8 mouse cellular contexts compared by ENCODE assay signal in the genomic region with DNA sequence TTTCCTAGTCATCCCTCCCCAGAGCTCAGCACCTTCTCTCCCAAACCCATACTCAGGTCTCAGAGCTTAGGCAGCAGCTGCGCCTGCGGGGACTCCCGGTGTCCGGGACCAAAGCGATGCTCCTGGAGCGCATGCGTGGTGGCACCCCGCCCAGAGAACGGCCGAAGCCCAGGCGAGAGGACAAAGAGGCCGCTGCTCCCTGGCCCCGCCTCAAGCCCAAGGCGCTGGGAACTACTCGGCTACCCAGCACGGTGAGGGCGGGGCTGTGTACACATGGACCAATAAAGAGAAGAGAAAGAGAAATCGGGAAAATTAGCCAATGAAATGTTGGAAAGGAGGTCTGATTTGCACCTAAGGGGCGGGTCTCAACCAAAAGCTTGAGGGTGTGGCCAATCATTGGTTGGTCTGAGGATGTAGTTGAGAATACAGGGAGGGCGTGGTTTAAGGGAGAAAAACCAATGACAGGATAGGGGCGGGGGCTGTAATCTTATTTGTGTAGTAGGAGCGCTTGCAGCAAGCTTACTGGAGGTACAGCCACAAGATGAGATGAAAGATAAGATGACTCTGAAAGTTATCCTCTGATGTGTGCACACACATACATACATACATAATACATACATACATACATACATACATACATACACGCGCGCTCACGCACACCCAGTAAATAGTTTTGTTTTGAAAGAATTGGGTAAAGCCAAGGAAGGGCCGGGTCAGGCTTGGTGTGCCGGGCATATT. TPM values are rescaled to one million over a fixed set of nuclear protein-coding genes. Genes with fewer than 3 reads are reported as not detected.
A peak's percentile ranks its signal among the peaks of the same experiment; 100 is the strongest.
DNase-seq lines count a peak whose midpoint lies in the region; ATAC-seq lines count a peak whose summit lies in the region.

No protein-coding gene starts in this region.

- H3K27ac ChIP-seq in embryonic facial prominence, embryonic 11.5 days (replicated peaks; ENCODE audit: low read depth, low read length) = peak overlapping the region; percentile 76
- H3K27ac ChIP-seq in midbrain, embryonic 11.5 days (ENCODE audit: low read depth, low read length) = peak overlapping the region; percentile 86

- no peaks in the 10 kb centered on the region for H3K36me3 ChIP-seq in embryonic facial prominence, embryonic 11.5 days (replicated peaks; ENCODE audit: control insufficient read depth, insufficient read depth, low read depth, low read length)
- no peaks in the 10 kb centered on the region for H3K36me3 ChIP-seq in midbrain, embryonic 11.5 days (ENCODE audit: control insufficient read depth, insufficient read depth, low read length)

- peak; percentile 94 to 97 for DNase-seq in adrenal gland, postnatal 36 days
- DNase-seq in embryonic facial prominence, embryonic 11.5 days (ENCODE audit: low spot score) = peak; percentile 99
- DNase-seq in heart, adult 11 months = peak; percentile 99
- DNase-seq in kidney, adult 11 months = peak; percentile 94
- peak; percentile 99 for DNase-seq in left cerebral cortex, postnatal 4 days
- DNase-seq in midbrain, embryonic 11.5 days (ENCODE audit: low spot score, missing footprints) = peak; percentile 100
- DNase-seq in right cerebral cortex, postnatal 4 days = peak; percentile 91
- DNase-seq in yolk sac, embryonic 10.5 days (ENCODE audit: low spot score) = peak; percentile 96

- H3K27me3 ChIP-seq in embryonic facial prominence, embryonic 11.5 days (ENCODE audit: control insufficient read depth, insufficient read depth, low read length) = no peaks in the 10 kb centered on the region
- no peaks in the 10 kb centered on the region for H3K27me3 ChIP-seq in midbrain, embryonic 11.5 days (ENCODE audit: control insufficient read depth, insufficient read depth, low read length)

- no peaks in the 10 kb centered on the region; the same call in 1 of the 2 replicates for H3K4me1 ChIP-seq in embryonic facial prominence, embryonic 11.5 days (ENCODE audit: control insufficient read depth, insufficient read depth, low read length)
- peaks cover 17% of the 10 kb centered on the region for H3K4me1 ChIP-seq in midbrain, embryonic 11.5 days (ENCODE audit: control insufficient read depth, insufficient read depth, low read length)

- H3K4me3 ChIP-seq in embryonic facial prominence, embryonic 11.5 days (ENCODE audit: low read depth, low read length) = peak overlapping the region; percentile 42
- peak overlapping the region; percentile 43 for H3K4me3 ChIP-seq in midbrain, embryonic 11.5 days (ENCODE audit: low read depth, low read length)

- intact Hi-C loops in left cerebral cortex, postnatal 4 days (cut with DNase I) = loop anchor here (5.0 kb wide), 1 partner anchor 59 kb away; no protein-coding TSS in a partner anchor

- peak overlapping the region; percentile 85 for H3K9ac ChIP-seq in embryonic facial prominence, embryonic 11.5 days (replicated peaks; ENCODE audit: low read length)
- peak overlapping the region; percentile 87 for H3K9ac ChIP-seq in midbrain, embryonic 11.5 days (ENCODE audit: low read length)

- peak overlapping the region; percentile 78 for H3K4me2 ChIP-seq in embryonic facial prominence, embryonic 11.5 days (ENCODE audit: low read depth, low read length)
- peak overlapping the region; percentile 87 for H3K4me2 ChIP-seq in midbrain, embryonic 11.5 days

- peak; percentile 90 for ATAC-seq in embryonic facial prominence, embryonic 11.5 days (replicated peaks; ENCODE audit: insufficient number of reproducible peaks, low FRiP score, low TSS enrichment, low read depth)
- ATAC-seq in midbrain, embryonic 11.5 days (ENCODE audit: low FRiP score) = peak; percentile 95

- H3K9me3 ChIP-seq in embryonic facial prominence, embryonic 11.5 days (replicated peaks; ENCODE audit: control insufficient read depth, low read length) = no peaks in the 10 kb centered on the region
- H3K9me3 ChIP-seq in midbrain, embryonic 11.5 days (ENCODE audit: control insufficient read depth, low read length) = no peaks in the 10 kb centered on the region

- WGBS in embryonic facial prominence, embryonic 11.5 days = 2% methylated on average over 28 of the region's 28 CpGs
- whole genome bisulfite sequencing in midbrain, embryonic 11.5 days = under 1% methylated on average over 28 of the region's 28 CpGs

RNA-seq across cellular contexts. Expression of a gene that starts 3.8 kb away (rescaled TPM):
- total RNA-seq in adrenal gland, postnatal 36 days (2021) = 10 to 100 TPM in 1 of 2 experiments, 1 to 10 TPM in 1; 3.0 to 11.0 TPM
- 1.4 and 1.8 TPM in 2 replicates for polyA plus RNA-seq in embryonic facial prominence, embryonic 11.5 days (2014; fragmentation: Nextera tagmentation; extraction: Ambion mirVana)
- total RNA-seq in left cerebral cortex, postnatal 4 days (2021) = 1 to 10 TPM; 1.7 to 2.6 TPM
- 1.8 and 2.1 TPM in 2 replicates for polyA plus RNA-seq in midbrain, embryonic 11.5 days (2014; fragmentation: Nextera tagmentation; extraction: Ambion mirVana)

RNA-seq across cellular contexts. Expression of a gene that starts 16.3 kb away (rescaled TPM):
- total RNA-seq in adrenal gland, postnatal 36 days (2021) = 10 to 100 TPM; 18.7 to 26.0 TPM
- 5.4 and 5.7 TPM in 2 replicates for polyA plus RNA-seq in embryonic facial prominence, embryonic 11.5 days (2014; fragmentation: Nextera tagmentation; extraction: Ambion mirVana)
- total RNA-seq in left cerebral cortex, postnatal 4 days (2021) = 10 to 100 TPM; 23.5 to 25.1 TPM
- 4.0 and 4.7 TPM in 2 replicates for polyA plus RNA-seq in midbrain, embryonic 11.5 days (2014; fragmentation: Nextera tagmentation; extraction: Ambion mirVana)

RNA-seq across cellular contexts. Expression of a gene that starts 22.0 kb away (rescaled TPM):
- under 1 TPM; 0.16 to 0.20 TPM for total RNA-seq in adrenal gland, postnatal 36 days (2021)
- 0.08 and 0.11 TPM in 2 replicates for polyA plus RNA-seq in embryonic facial prominence, embryonic 11.5 days (2014; fragmentation: Nextera tagmentation; extraction: Ambion mirVana)
- under 1 TPM in 1 of 2 experiments, not detected in 1; 0.20 TPM for total RNA-seq in left cerebral cortex, postnatal 4 days (2021)
- 0.10 and 0.29 TPM in 2 replicates for polyA plus RNA-seq in midbrain, embryonic 11.5 days (2014; fragmentation: Nextera tagmentation; extraction: Ambion mirVana)

RNA-seq across cellular contexts. Expression of a gene that starts 22.6 kb away (rescaled TPM):
- total RNA-seq in adrenal gland, postnatal 36 days (2021) = under 1 TPM in 1 of 2 experiments, not detected in 1; 0.17 TPM
- polyA plus RNA-seq in embryonic facial prominence, embryonic 11.5 days (2014; fragmentation: Nextera tagmentation; extraction: Ambion mirVana) = 0.17 TPM in 1 of 2 replicates, not detected in the other
- total RNA-seq in left cerebral cortex, postnatal 4 days (2021) = not detected
- polyA plus RNA-seq in midbrain, embryonic 11.5 days (2014; fragmentation: Nextera tagmentation; extraction: Ambion mirVana) = not detected in 2 replicates

RNA-seq across cellular contexts. Expression of a gene that starts 26.5 kb away (rescaled TPM):
- not detected for total RNA-seq in adrenal gland, postnatal 36 days (2021)
- polyA plus RNA-seq in embryonic facial prominence, embryonic 11.5 days (2014; fragmentation: Nextera tagmentation; extraction: Ambion mirVana) = 0.38 TPM in 1 of 2 replicates, not detected in the other
- under 1 TPM in 1 of 2 experiments, not detected in 1; 0.14 TPM for total RNA-seq in left cerebral cortex, postnatal 4 days (2021)
- not detected in 2 replicates for polyA plus RNA-seq in midbrain, embryonic 11.5 days (2014; fragmentation: Nextera tagmentation; extraction: Ambion mirVana)

Comparison
In these comparisons a context has a peak if more than half of its experiments do, and no peak if none do; other contexts are left out.
1. Peak in every context shown above with its lines: DNase-seq, ATAC-seq, H3K4me3 ChIP-seq and H3K27ac ChIP-seq.